Mouse (Mus musculus) cerebellum, adult 2 months (tissue): ENCODE measurements around the gene Crygb. TPM values are rescaled to one million over a fixed set of nuclear protein-coding genes. Genes with fewer than 3 reads are reported as not detected.

Experiments used
- DNase-seq, 2 experiments: peaks; one replicate each; pipeline ENCODE4 v3.0.0; 2021
- H3K27ac ChIP-seq: fragments of 200-500 bp; 2 replicates; pipeline ENCODE4 v1.5.1; 2012; ENCODE audit warnings: low read length, control low read depth, inconsistent platforms; ENCODE audit not compliant: insufficient read depth
- H3K27me3 ChIP-seq: fragments of 200-500 bp; 2 replicates; pipeline ENCODE4 v1.6.1; 2012; ENCODE audit warnings: inconsistent platforms, mild to moderate bottlenecking, low read length, moderate library complexity; ENCODE audit not compliant: control insufficient read depth, insufficient read depth
- H3K4me1 ChIP-seq: fragments of 200-500 bp; 2 replicates; pipeline ENCODE4 v1.6.1; 2011; ENCODE audit warnings: low read length; ENCODE audit not compliant: control insufficient read depth, insufficient read depth
- H3K4me3 ChIP-seq: fragments of 200-500 bp; replicated peaks from 2 replicates; pipeline ENCODE3; 2011; ENCODE audit warnings: mild to moderate bottlenecking, low read depth, low read length, control low read depth; ENCODE audit not compliant: insufficient read depth
- CTCF ChIP-seq: fragments of 200-500 bp; IDR thresholded peaks from 2 replicates; pipeline ENCODE4 v1.5.1; 2011; ENCODE audit warnings: low read depth, mild to moderate bottlenecking, control low read depth, low read length, moderate library complexity, borderline replicate concordance; ENCODE audit not compliant: insufficient read depth
- POLR2A ChIP-seq: fragments of 200-500 bp; IDR thresholded peaks from 2 replicates; pipeline ENCODE4 v1.6.1; 2011; ENCODE audit warnings: low read length, control low read depth, borderline replicate concordance; ENCODE audit not compliant: insufficient read depth
- WGBS: fragments of 180-500 bp; shearing (Covaris S2); methylation state at CpG from one replicate; pipeline ENCODE4 v1.1.7; 2018; 5-methylcytosine and 5-hydroxymethylcytosine counted together
- polyA plus RNA-seq: library from polyadenylated mRNA; depleted of rRNA; stranded (reverse); fragments of >200 nt; gene quantifications from 2 replicates; pipeline ENCODE4 v1.2.3, GENCODE M21; 2012; rRNA removed

The Crygb gene
- polyA plus RNA-seq, 1 experiment = not detected

- 33% methylated on average over 6 of the region's 6 CpGs for WGBS
Measured at GRCm38 (mm10) chr1:65040806-65041205, 41.3 kb downstream of the Crygb start.

GRCm38 (mm10) chr1:65039679-65040078, 42.4 kb downstream of the Crygb start:
- no peak for TF ChIP-seq CTCF
- Histone ChIP-seq H3K4me1 (no peaks in the 10 kb centered on the region), H3K4me3 (no peak overlapping the region), H3K27ac (no peak overlapping the region), H3K27me3 (no peaks in the 10 kb centered on the region)
- 84% methylated on average over 3 of the region's 3 CpGs for WGBS
- no peak for DNase-seq

More at GRCm38 (mm10) chr1:65040806-65041205, 41.3 kb downstream of the Crygb start:
- H3K27me3 ChIP-seq = no peaks in the 10 kb centered on the region
- H3K4me1 ChIP-seq = no peaks in the 10 kb centered on the region
- no peak for DNase-seq
- H3K27ac ChIP-seq = no peak overlapping the region
- no peak for TF ChIP-seq CTCF
- TF ChIP-seq POLR2A = no peak
- H3K4me3 ChIP-seq = no peak overlapping the region

GRCm38 (mm10) chr1:65037542-65037941, 44.5 kb downstream of the Crygb start:
- WGBS = 86% methylated on average over 2 of the region's 2 CpGs
- no peaks in the 10 kb centered on the region for H3K4me1 ChIP-seq
- no peak for DNase-seq
- TF ChIP-seq POLR2A (no peak), CTCF (no peak)
- H3K4me3 ChIP-seq = no peak overlapping the region
- no peak overlapping the region for H3K27ac ChIP-seq
- H3K27me3 ChIP-seq = no peaks in the 10 kb centered on the region

- no peaks in the 10 kb centered on the region for H3K27me3 ChIP-seq
- no peaks in the 10 kb centered on the region for H3K4me1 ChIP-seq
- whole genome bisulfite sequencing = 44% methylated on average over 3 of the region's 3 CpGs
- TF ChIP-seq CTCF = no peak
- DNase-seq = no peak
- no peak overlapping the region for H3K27ac ChIP-seq
- H3K4me3 ChIP-seq = no peak overlapping the region
Measured at GRCm38 (mm10) chr1:65035513-65035912, 46.6 kb downstream of the Crygb start.

GRCm38 (mm10) chr1:65032641-65033040, 49.4 kb downstream of the Crygb start, which contains the start of gene Akr1cl:
TSS of gene Akr1cl (minus strand) at chr1:65032759.
- Histone ChIP-seq H3K27me3 (no peaks in the 10 kb centered on the region), H3K4me1 (no peaks in the 10 kb centered on the region), H3K27ac (no peak within 1 kb of the TSS), H3K4me3 (no peak within 1 kb of the TSS)
- DNase-seq = no peak
- TF ChIP-seq POLR2A (no peak), CTCF (no peak)

Other genes with a start within 250 kb of the Crygb start
- gene Plekhm3, start 125.5 kb downstream of the Crygb start, polyA plus RNA-seq = 14.5 and 16.1 TPM in 2 replicates
- gene Akr1cl, start 49.5 kb downstream of the Crygb start, polyA plus RNA-seq = not detected in 2 replicates
- not detected in 2 replicates for gene Cryge, start 31.1 kb downstream of the Crygb start, polyA plus RNA-seq
- not detected in 2 replicates for gene Crygd, start 18.8 kb downstream of the Crygb start, polyA plus RNA-seq
- gene Crygc, start 8.6 kb downstream of the Crygb start, polyA plus RNA-seq = not detected in 2 replicates
- gene Cryga, start 21.1 kb upstream of the Crygb start, polyA plus RNA-seq = 0.44 and 0.57 TPM in 2 replicates
- gene Gm28845, start 37.3 kb upstream of the Crygb start, polyA plus RNA-seq = 0.82 and 1.0 TPM in 2 replicates
- gene D630023F18Rik, start 40.9 kb upstream of the Crygb start, polyA plus RNA-seq = 2.2 and 3.1 TPM in 2 replicates
- 33.2 and 35.3 TPM in 2 replicates for gene Idh1, start 104.2 kb upstream of the Crygb start, polyA plus RNA-seq
- 12.9 and 14.3 TPM in 2 replicates for gene Pikfyve, start 104.4 kb upstream of the Crygb start, polyA plus RNA-seq
- 0.38 and 0.40 TPM in 2 replicates for gene Pth2r, start 199.8 kb upstream of the Crygb start, polyA plus RNA-seq